Mouse (Mus musculus) stomach, embryonic 15.5 days (tissue): ENCODE results near the gene Csrnp1. TPM values are rescaled to one million over a fixed set of nuclear protein-coding genes. Genes with fewer than 3 reads are reported as not detected.

Source experiments
- ATAC-seq: fragments of 200-750 bp; cut with Nextera tagmentation; 2 replicates; pipeline ENCODE4 v1.8.0; 2017; ENCODE audit warnings: low read depth, moderate number of reproducible peaks, moderate TSS enrichment; ENCODE audit not compliant: insufficient read depth, low FRiP score
- H3K27ac ChIP-seq: fragments of 300-500 bp; sonication (generic); 2 replicates; pipeline ENCODE4 v1.5.1; 2015; ENCODE audit warnings: mild to moderate bottlenecking, inconsistent platforms
- H3K27me3 ChIP-seq: fragments of 300-500 bp; sonication (generic); replicated peaks from 2 replicates; pipeline ENCODE4 v1.6.1; 2015; ENCODE audit warnings: inconsistent platforms
- H3K36me3 ChIP-seq: fragments of 300-500 bp; sonication (generic); 2 replicates; pipeline ENCODE4 v1.6.1; 2015; ENCODE audit warnings: inconsistent platforms
- H3K4me1 ChIP-seq: fragments of 300-500 bp; sonication (generic); 2 replicates; pipeline ENCODE4 v1.6.1; 2015; ENCODE audit warnings: inconsistent platforms
- H3K4me2 ChIP-seq: fragments of 300-500 bp; sonication (generic); 2 replicates; pipeline ENCODE4 v1.6.1; 2015; ENCODE audit warnings: mild to moderate bottlenecking, inconsistent platforms
- H3K4me3 ChIP-seq: fragments of 300-500 bp; sonication (generic); replicated peaks from 2 replicates; pipeline ENCODE4 v1.5.1; 2015; ENCODE audit warnings: inconsistent platforms
- H3K9ac ChIP-seq: fragments of 300-500 bp; sonication (generic); 2 replicates; pipeline ENCODE4 v1.6.1; 2015; ENCODE audit warnings: inconsistent platforms
- H3K9me3 ChIP-seq: fragments of 300-500 bp; sonication (generic); 2 replicates; pipeline ENCODE4 v1.6.1; 2016; ENCODE audit warnings: inconsistent platforms
- WGBS: fragments of 180-500 bp; shearing (Covaris S2); methylation state at CpG from one replicate; pipeline ENCODE4 v1.1.7; 2015; 5-methylcytosine and 5-hydroxymethylcytosine counted together
- polyA plus RNA-seq: library from polyadenylated mRNA; unstranded; fragments of >200 nt; fragmentation: Nextera tagmentation; extraction: Ambion mirVana; gene quantifications from 2 replicates; pipeline ENCODE4 v1.2.1, GENCODE M21; 2015

The Csrnp1 gene
- polyA plus RNA-seq, 1 experiment from 2014 or later, result 5.7 TPM

DNA sequence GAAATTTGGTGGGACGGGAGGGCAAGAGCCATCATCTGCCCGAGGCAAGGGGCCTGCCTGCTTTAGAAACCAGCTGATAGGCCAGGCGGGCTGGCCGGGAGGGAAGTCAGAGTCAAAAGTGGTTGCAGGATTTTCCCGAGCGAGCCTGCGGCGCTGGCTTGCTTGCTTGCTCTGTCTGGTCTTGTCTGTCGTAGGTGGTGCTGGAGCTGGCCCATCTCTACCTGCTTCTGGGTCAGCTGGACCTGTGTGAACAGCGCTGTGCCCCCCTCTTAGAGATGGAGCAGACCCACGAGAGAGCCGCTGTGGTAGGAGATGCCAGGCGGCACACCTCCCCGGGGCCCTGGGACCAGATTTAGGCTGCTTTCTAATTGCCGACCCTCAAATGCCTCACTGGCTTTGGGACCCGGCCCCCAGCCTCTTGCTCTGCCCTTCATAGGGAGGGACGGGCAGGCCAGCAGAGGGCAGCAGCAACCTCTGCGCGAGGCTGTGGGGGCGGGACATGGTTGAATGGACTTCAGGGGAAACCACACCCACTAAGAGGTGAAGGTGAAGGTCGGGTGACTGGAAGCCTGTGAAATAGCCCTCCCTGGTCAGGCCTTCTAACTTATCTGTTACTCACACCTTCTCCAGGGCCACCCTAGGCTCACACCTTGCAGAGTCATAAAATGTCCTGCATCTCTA is 21.3 kb downstream of the Csrnp1 start:
- Histone ChIP-seq H3K4me3 (no peak overlapping the region), H3K27ac (no peak overlapping the region), H3K4me2 (peak overlapping the region; percentile 37), H3K27me3 (no peaks in the 10 kb centered on the region), H3K36me3 (no peaks in the 10 kb centered on the region), H3K9ac (no peak overlapping the region), H3K9me3 (no peaks in the 10 kb centered on the region), H3K4me1 (peaks cover 16% of the 10 kb centered on the region)
- WGBS, result 19% methylated on average over 21 of the region's 21 CpGs
- 0 out of 2 replicates have a peak, but pooled peaks have one; percentile 51 for ATAC-seq

DNA sequence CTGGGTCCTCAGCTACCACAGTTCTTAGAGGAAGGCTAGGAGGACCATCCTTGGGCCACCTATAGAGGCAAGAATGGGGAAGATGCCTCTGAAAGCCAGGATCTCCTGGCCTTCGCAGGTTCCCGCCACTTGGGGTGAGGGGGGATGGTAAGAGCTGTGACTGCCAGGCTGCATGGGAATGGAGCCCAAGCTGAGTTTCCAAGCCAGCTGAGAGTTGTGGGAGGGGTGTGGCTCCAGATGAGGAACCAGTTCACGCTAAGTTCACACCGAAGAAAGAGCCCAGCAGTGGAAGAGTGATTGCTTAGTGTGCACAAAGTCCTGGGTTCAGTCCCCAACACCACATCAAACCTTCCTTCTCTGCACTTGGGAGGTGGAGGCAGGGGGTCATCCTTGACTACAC is 22.2 kb downstream of the Csrnp1 start:
- no peak overlapping the region for H3K9ac ChIP-seq
- ATAC-seq, result no peak
- 70% methylated on average over 4 of the region's 4 CpGs for WGBS

DNA sequence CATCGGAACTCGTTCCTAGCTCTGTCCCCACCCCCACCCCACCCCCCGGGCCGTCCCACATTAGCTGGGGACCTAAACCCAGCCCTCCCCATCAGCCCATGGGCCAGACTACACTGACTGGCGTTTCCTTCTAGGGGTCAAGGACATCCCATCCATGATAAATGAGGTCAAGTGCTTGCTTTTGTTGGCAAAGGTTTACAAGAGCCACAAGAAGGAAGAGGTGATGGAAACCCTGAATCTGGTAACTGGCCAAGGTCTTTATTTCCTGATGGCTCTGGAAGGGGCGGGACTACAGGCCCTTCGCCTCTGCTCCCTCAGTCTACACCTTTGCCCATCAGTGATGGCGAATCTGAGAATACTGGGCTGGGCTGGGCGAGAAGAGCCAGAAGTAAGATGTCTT is 25.6 kb downstream of the Csrnp1 start:
- H3K4me1 ChIP-seq, result peaks cover 16% of the 10 kb centered on the region
- 72% methylated on average over 9 of the region's 9 CpGs for WGBS
- no peak for ATAC-seq
- H3K9me3 ChIP-seq, result no peaks in the 10 kb centered on the region
- no peak overlapping the region for H3K4me2 ChIP-seq
- no peak overlapping the region for H3K27ac ChIP-seq
- H3K4me3 ChIP-seq, result no peak overlapping the region
- H3K36me3 ChIP-seq, result no peaks in the 10 kb centered on the region
- H3K9ac ChIP-seq, result no peak overlapping the region
- H3K27me3 ChIP-seq, result no peaks in the 10 kb centered on the region

More for the DNA sequence above, 22.2 kb downstream of the Csrnp1 start:
- Histone ChIP-seq H3K4me2 (no peak overlapping the region), H3K4me3 (no peak overlapping the region), H3K4me1 (peaks cover 16% of the 10 kb centered on the region), H3K36me3 (no peaks in the 10 kb centered on the region), H3K9me3 (no peaks in the 10 kb centered on the region), H3K27me3 (no peaks in the 10 kb centered on the region), H3K27ac (no peak overlapping the region)

DNA sequence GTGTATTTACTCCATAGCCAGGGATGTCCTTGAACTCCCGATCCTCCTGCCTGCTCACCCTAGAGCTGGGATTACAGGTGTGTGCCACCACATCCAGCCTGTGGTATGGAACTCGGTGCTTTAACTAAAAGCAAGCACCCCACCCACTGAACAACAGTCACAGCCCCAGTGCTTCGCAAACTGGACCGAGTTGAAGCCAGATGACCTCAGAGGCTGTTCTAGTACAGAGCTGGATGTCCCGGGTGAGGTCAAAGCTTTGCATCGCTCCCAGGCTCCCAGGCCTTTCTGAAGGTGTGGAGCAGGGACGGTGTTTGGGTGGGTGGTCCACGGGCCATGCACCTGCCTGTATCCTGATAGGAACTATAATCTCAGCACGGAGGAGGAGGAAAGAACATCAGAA is 33.1 kb downstream of the Csrnp1 start:
- Histone ChIP-seq H3K27ac (no peak overlapping the region), H3K9ac (no peak overlapping the region), H3K4me2 (no peak overlapping the region), H3K9me3 (no peaks in the 10 kb centered on the region), H3K36me3 (no peaks in the 10 kb centered on the region), H3K4me1 (peaks cover 8% of the 10 kb centered on the region), H3K27me3 (no peaks in the 10 kb centered on the region), H3K4me3 (no peak overlapping the region)
- ATAC-seq, result no peak
- WGBS, result 81% methylated on average over 9 of the region's 9 CpGs

DNA sequence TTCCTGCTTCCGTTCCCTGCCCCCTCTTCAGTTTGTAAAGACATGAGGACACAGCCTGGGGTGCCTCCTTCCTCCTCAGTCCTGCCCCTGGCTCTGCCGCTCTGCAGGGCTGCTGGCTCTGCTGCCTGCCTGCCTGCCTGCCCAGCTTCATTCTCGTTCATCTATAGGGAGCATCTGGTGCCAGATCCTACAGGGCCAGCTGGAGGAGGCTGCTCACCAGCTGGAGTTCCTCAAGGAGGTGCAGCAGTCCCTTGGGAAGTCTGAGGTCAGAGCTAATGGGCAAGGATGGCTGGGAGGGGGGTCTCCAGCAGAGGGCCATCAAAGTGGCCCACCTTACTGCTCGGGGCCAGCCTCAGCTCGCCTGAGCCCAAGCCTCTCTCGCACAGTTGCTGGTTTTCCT is 34.0 kb downstream of the Csrnp1 start:
- 29% methylated on average over 6 of the region's 6 CpGs for WGBS
- H3K9me3 ChIP-seq, result no peaks in the 10 kb centered on the region
- H3K27ac ChIP-seq, result no peak overlapping the region
- no peak overlapping the region for H3K4me2 ChIP-seq
- H3K9ac ChIP-seq, result no peak overlapping the region
- peaks cover 8% of the 10 kb centered on the region for H3K4me1 ChIP-seq
- H3K4me3 ChIP-seq, result no peak overlapping the region
- peak; percentile 36; the same call in 1 of the 2 replicates for ATAC-seq
- H3K27me3 ChIP-seq, result no peaks in the 10 kb centered on the region
- no peaks in the 10 kb centered on the region for H3K36me3 ChIP-seq

DNA sequence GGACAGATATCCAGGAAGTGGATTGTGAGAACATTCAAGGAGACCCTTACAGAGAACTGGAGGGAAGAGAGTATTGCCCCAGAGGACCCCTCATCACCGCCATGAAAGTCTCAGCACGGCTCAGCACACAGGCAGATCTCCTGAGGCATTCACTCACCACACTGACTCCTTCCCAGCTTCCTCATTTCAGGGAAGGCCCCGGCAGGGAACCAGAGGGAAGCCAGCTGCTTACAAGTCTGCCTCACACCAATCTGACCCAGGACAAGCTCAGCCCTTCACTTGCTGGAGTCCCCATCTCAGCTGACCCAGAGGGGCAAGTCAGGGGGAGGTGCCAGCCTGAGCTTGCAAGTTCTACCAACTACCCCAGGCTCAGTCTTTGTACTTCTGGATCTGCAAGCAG is 35.7 kb downstream of the Csrnp1 start:
- 37% methylated on average over 3 of the region's 3 CpGs for WGBS
- Histone ChIP-seq H3K9me3 (no peaks in the 10 kb centered on the region), H3K4me2 (no peak overlapping the region), H3K27me3 (no peaks in the 10 kb centered on the region), H3K27ac (no peak overlapping the region), H3K4me1 (peaks cover 8% of the 10 kb centered on the region), H3K36me3 (no peaks in the 10 kb centered on the region), H3K9ac (no peak overlapping the region), H3K4me3 (no peak overlapping the region)
- ATAC-seq, result no peak

DNA sequence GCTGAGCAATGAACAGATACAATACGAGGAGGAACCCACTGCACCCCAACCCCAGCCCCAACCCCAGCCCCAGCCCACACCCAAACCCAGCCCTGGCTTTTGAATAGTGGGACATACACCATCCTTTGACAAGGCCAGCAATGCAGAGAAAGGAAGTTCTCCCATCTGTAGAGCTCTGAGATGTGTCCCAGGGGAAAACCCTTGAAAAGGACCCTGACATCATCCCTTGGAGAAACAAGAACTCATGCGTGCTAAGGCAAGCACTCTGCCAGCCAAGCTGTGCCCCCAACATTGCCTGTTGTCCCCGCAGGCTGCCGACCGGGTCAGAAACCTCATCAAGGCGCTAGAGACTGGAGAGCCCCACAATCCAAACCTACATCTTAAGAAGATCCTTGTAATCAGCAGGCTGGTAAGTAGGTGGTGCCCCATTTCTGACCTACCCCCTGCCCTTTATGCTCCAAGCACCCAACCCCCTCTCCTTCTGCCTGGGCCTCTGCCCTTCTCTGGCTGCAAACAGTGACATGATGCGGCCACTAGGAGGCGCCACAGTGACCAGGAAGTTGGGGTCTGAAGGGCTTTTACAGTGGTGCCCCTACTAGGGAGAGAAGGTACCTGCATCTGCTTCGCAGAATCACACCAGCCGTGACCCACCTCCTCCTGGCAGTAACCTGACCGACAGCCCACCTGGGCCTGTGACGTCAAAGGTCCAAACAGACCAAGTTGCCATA is 39.1 kb downstream of the Csrnp1 start:
- H3K9me3 ChIP-seq, result no peaks in the 10 kb centered on the region
- H3K9ac ChIP-seq, result no peak overlapping the region
- H3K36me3 ChIP-seq, result no peaks in the 10 kb centered on the region
- peaks cover 4% of the 10 kb centered on the region; the same call in 1 of the 2 replicates for H3K4me1 ChIP-seq
- WGBS, result 70% methylated on average over 12 of the region's 12 CpGs
- no peak for ATAC-seq
- no peak overlapping the region for H3K4me2 ChIP-seq
- no peak overlapping the region for H3K4me3 ChIP-seq
- H3K27ac ChIP-seq, result no peak overlapping the region
- no peaks in the 10 kb centered on the region for H3K27me3 ChIP-seq

DNA sequence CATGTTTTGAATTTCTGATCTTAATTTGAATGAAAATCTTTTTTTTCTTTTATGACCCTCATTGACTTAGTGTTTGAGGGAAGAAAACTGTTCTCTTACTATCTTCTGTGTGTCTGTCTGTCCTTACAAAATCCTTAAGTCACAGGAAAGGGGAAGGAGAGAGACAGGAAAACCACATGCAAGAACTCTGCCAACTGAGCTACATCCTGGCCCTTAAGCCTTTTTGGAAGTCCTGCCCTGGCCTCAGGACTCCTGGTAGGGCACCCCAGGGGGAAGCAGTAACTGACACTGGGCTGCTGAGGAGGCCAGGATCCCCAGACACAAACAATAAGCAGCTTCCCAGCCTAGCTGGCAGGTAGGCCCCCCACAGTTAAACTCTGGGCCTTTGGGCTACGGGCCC is 41.1 kb downstream of the Csrnp1 start:
- H3K9me3 ChIP-seq, result no peaks in the 10 kb centered on the region
- ATAC-seq, result no peak
- 77% methylated on average over 1 of the region's 1 CpGs for WGBS
- no peaks in the 10 kb centered on the region for H3K36me3 ChIP-seq
- H3K4me1 ChIP-seq, result 0 out of 2 replicates have a peak, but pooled peaks cover 2% of the 10 kb centered on the region
- no peaks in the 10 kb centered on the region for H3K27me3 ChIP-seq
- H3K9ac ChIP-seq, result no peak overlapping the region
- no peak overlapping the region for H3K4me2 ChIP-seq
- H3K27ac ChIP-seq, result no peak overlapping the region
- no peak overlapping the region for H3K4me3 ChIP-seq

DNA sequence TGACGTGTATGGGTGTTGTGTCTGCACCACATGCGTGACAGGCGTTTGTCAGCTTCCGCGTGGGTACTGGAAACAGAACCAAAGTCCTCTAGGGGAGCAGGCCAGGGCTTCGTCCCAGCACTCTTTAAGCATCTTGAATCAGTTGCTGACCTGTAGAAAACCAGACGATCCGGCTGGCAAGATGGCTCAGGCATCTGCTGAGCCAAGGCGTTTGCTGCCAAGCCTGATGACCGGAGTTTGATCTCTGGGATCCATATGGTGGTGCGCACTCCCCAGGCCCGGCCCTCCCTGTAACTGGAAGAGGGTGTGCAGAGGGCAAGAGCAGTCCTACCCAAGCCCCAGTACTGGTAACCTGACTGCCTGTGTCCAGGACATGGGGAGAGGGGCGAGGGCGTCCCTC is 42.6 kb downstream of the Csrnp1 start:
- no peak for ATAC-seq
- peaks cover 8% of the 10 kb centered on the region; the same call in 1 of the 2 replicates for H3K4me1 ChIP-seq
- no peaks in the 10 kb centered on the region for H3K36me3 ChIP-seq
- H3K4me3 ChIP-seq, result no peak overlapping the region
- no peak overlapping the region for H3K9ac ChIP-seq
- H3K27me3 ChIP-seq, result no peaks in the 10 kb centered on the region
- no peak overlapping the region for H3K4me2 ChIP-seq
- no peak overlapping the region for H3K27ac ChIP-seq
- H3K9me3 ChIP-seq, result no peaks in the 10 kb centered on the region
- WGBS, result 73% methylated on average over 14 of the region's 14 CpGs

DNA sequence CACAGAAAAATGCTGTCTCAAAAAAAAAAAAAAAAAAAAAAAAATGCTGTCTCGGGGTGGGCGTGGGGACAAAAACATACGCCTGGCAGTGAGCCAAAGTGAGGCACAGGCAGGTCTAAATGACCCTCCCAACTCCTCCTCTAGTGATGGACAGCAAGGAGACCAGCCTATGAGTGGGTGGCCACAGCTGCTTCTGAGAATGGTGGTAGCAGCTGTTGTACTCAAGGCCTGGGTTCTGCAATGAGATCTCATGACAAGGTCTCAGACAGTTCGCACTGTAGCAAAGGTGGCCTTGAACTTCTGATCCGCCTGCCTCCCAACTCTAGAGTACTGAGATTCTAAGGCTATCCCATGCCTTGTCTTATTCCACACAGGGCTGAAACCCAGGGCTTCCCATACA is 43.1 kb downstream of the Csrnp1 start:
- no peaks in the 10 kb centered on the region for H3K27me3 ChIP-seq
- no peaks in the 10 kb centered on the region for H3K9me3 ChIP-seq
- H3K36me3 ChIP-seq, result no peaks in the 10 kb centered on the region
- no peak overlapping the region for H3K27ac ChIP-seq
- H3K4me3 ChIP-seq, result no peak overlapping the region
- H3K9ac ChIP-seq, result no peak overlapping the region
- peaks cover 10% of the 10 kb centered on the region; the same call in 1 of the 2 replicates for H3K4me1 ChIP-seq
- 69% methylated on average over 5 of the region's 5 CpGs for WGBS
- no peak for ATAC-seq
- H3K4me2 ChIP-seq, result no peak overlapping the region

DNA sequence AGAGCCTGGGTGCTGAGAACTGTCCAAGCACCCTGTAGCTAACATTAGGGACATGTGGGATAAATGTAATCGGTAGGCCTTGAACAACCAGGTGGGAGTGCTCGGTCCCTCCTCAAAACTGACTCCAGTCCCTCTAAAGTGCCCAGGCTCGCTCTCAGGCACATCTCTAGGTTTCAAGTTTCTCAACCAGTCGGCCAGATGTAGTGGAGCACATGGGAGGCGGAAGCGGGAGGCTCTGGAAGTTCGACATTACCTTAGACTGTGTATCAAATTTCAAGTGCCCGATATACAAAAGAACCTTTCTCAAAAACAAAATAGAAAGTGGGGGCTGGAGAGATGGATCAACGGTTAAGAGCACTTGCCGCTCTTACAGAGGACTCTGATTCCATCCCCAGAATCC is 44.8 kb downstream of the Csrnp1 start:
- Histone ChIP-seq H3K4me1 (peaks cover 13% of the 10 kb centered on the region; the same call in 1 of the 2 replicates), H3K27ac (no peak overlapping the region), H3K27me3 (no peaks in the 10 kb centered on the region), H3K4me2 (no peak overlapping the region), H3K36me3 (no peaks in the 10 kb centered on the region), H3K4me3 (no peak overlapping the region), H3K9me3 (no peaks in the 10 kb centered on the region), H3K9ac (no peak overlapping the region)
- 56% methylated on average over 10 of the region's 10 CpGs for WGBS
- no peak for ATAC-seq

DNA sequence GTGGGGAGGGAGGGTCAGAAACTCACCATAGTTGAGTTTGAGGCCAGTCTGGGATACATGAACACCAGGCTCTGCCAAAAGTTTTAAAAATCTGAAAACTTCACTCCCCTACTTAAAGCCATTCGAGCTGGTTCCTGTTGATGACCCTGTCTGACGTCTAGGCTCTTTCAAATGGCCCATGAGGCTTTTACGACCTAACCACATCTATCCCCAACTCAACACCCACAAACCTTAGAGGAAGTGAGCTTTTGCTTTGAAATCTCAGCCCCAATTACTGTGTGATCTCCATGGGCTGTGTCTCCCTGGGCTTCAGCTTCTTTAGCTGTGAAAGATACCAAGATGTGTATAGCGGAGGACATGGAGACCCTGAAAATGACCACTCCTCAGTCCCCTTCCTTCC is 46.0 kb downstream of the Csrnp1 start:
- H3K4me1 ChIP-seq, result peaks cover 15% of the 10 kb centered on the region; the same call in 1 of the 2 replicates
- H3K9me3 ChIP-seq, result no peaks in the 10 kb centered on the region
- H3K4me3 ChIP-seq, result no peak overlapping the region
- no peaks in the 10 kb centered on the region for H3K36me3 ChIP-seq
- no peak for ATAC-seq
- H3K9ac ChIP-seq, result no peak overlapping the region
- H3K27me3 ChIP-seq, result no peaks in the 10 kb centered on the region
- H3K4me2 ChIP-seq, result no peak overlapping the region
- no peak overlapping the region for H3K27ac ChIP-seq
- 71% methylated on average over 4 of the region's 4 CpGs for WGBS
